Mouse (Mus musculus): ENCODE measurements around the gene Grk2.

DNA sequence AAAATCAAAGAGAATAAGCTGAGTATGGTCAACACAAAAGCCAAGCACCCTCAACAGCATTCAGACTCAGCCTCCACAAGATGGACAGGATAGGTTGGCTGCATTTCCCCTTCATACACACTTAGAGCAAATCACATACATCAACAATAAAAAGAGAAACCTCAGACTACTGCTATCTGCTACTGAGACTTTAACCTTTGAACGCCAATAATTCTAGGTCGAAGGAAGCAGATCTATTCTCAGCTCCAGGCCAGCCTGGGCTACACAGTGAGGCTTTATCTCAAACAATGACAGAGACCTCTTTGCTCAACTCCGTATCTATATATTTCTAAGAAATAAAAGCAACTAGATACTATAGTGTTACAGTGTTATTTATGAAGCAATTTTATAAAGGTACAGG lies 25.3 kb upstream of the Grk2 start:
- no peak for TF ChIP-seq EP300 (IDR thresholded peaks at IDR 0.05; ENCODE audit: low read depth)
- no peak for TF ChIP-seq CTCF (IDR thresholded peaks at IDR 0.05; ENCODE audit: low read depth)

Measured in heart, postnatal 0 days (tissue).